Mouse (Mus musculus) thymus, postnatal 0 days (tissue): ENCODE data around the gene Mrc2. TPM values are rescaled to one million over a fixed set of nuclear protein-coding genes. Genes with fewer than 3 reads are reported as not detected.

ENCODE experiments used
- DNase-seq: peaks from one replicate; pipeline ENCODE4 v3.0.0-alpha.2; 2015; ENCODE audit warnings: low spot score
- polyA plus RNA-seq: library from polyadenylated mRNA; unstranded; fragments of >200 nt; fragmentation: Nextera tagmentation; extraction: Ambion mirVana; gene quantifications from 2 replicates; pipeline ENCODE4 v1.2.1, GENCODE M21; 2015

The Mrc2 gene
- polyA plus RNA-seq, 1 experiment from 2014 or later, result 0.74 TPM

DNA sequence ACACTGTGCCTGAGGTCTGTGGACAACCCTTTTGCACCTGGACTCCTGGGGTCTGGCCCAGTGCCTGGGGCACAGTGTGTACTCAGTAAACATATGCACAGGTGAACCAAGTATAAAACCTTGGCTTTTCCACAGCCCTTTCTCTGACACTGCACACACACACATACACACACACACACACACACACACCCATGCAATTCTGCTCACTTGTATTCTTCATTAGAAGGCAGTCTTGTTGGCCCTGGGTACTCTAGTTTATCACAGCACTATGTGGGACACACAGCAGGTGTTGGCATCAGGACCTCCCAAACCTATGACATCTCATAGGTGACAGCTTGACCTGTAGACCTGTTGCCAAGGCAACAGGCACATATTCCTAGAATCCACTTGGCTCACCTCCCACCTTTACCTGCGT, 83.4 kb downstream of the Mrc2 start:
- no peak for DNase-seq

DNA sequence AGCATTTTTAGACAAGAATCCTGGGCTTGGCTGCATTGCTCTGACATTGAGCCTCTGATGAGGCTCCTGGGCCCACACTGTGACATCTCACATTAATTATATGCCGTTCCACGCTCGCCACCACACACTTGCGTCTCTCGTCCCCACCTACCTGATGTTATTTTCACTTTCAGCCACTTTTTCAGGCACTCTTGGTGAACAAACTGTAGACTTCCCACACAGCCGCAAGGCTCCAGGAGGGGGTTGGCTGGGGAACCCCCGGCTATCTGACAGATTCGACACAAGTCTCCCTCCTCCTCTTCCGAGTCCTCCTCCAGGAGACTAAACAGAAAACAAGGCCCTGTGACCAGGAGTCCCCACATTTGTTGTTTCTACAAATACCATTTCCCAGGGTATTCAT, 92.8 kb downstream of the Mrc2 start:
- no peak for DNase-seq

DNA sequence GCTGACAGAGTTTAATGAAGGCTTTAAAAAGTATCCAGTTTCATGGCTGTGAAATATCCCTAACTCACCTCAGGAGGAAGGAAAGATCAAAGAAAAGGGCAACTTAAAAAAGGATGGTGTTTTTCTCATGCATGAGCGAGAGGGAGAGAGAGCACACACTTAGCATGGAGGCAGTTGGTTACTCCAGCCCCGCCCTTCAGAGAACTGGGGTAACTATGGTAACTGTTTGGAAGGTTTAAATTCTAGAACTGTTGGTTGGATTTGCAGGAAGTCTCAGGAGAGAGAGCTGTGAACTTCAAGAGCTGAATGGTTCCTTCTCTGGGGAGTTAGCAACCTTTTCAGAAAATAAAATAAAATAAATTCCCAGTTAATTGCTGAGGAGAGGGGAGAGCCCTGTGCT, 96.2 kb downstream of the Mrc2 start:
- DNase-seq, result no peak

DNA sequence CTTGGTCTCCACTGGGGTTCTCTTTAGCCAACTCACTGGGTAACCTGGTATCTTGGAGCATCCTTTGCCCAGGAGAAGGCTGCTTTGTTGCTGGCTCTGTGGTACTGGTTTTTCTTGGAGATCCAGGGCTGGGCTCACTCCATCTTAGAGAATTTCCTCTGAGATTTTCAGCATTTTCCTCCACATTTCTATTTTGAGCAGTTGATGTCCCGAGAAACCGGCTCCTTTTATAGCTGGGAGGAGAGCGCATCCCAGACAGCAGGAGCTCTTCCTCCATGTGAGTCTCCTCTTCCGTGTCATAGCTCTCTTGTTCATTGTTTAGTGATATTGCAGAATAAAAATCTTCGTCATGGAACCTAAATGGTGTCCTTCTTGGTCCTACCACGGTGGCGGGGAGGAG, 97.8 kb downstream of the Mrc2 start:
- no peak for DNase-seq

Other genes starting within 250 kb of the Mrc2 start
- gene Efcab3, start 229.1 kb upstream of the Mrc2 start, polyA plus RNA-seq, result 0.27 and 0.71 TPM in 2 replicates
- 23.3 and 29.7 TPM in 2 replicates for gene Mettl2, start 166.2 kb upstream of the Mrc2 start, polyA plus RNA-seq
- gene Gm10842, start 145.8 kb upstream of the Mrc2 start, polyA plus RNA-seq, result not detected in 2 replicates
- 18.3 and 19.1 TPM in 2 replicates for gene Tlk2, start 113.8 kb upstream of the Mrc2 start, polyA plus RNA-seq
- not detected in 2 replicates for gene March10, start 164.1 kb downstream of the Mrc2 start, polyA plus RNA-seq